Mouse (Mus musculus) MEL (cell line): ENCODE results near the gene Tmbim1.

Experiments used
- CHD1 ChIP-seq: IDR thresholded peaks from 2 replicates; pipeline ENCODE4 v1.6.1; 2012; ENCODE audit warnings: low read depth, mild to moderate bottlenecking, inconsistent platforms, low read length, improper control_type of control experiment
- CTCF ChIP-seq, 3 experiments: IDR thresholded peaks in 2 of 3; conservative IDR thresholded peaks in 1 of 3; 2 replicates each; pipeline ENCODE4 v1.5.1; 2011 to 2012; ENCODE audit warnings: low read length in 3 of 3, low read depth in 2 of 3, mild to moderate bottlenecking in 2 of 3, improper control_type of control experiment in 1 of 3, inconsistent platforms in 1 of 3, mixed read lengths in 1 of 3, moderate library complexity in 1 of 3; ENCODE audit not compliant: control insufficient read depth in 1 of 3, insufficient read depth in 1 of 3, poor library complexity in 1 of 3, severe bottlenecking in 1 of 3
- E2F4 ChIP-seq: IDR thresholded peaks from 2 replicates; pipeline ENCODE4 v1.6.1; 2011; ENCODE audit warnings: low read depth, low read length, improper control_type of control experiment, borderline replicate concordance
- GABPA ChIP-seq: IDR thresholded peaks from 2 replicates; pipeline ENCODE4 v1.6.1; 2012; ENCODE audit warnings: low read depth, mild to moderate bottlenecking, inconsistent platforms, low read length, improper control_type of control experiment, moderate library complexity
- GATA1 ChIP-seq: IDR thresholded peaks from 2 replicates; pipeline ENCODE4 v1.6.1; 2011; ENCODE audit warnings: low read depth, low read length, improper control_type of control experiment
- MYC ChIP-seq: IDR thresholded peaks from 2 replicates; pipeline ENCODE4 v1.6.1; 2011; ENCODE audit warnings: low read depth, mild to moderate bottlenecking, low read length, improper control_type of control experiment, moderate library complexity
- NRF1 ChIP-seq: IDR thresholded peaks from 2 replicates; pipeline ENCODE4 v1.6.1; 2014; ENCODE audit warnings: low read depth, mild to moderate bottlenecking, inconsistent platforms, low read length, improper control_type of control experiment, moderate library complexity; ENCODE audit not compliant: poor library complexity, insufficient read depth, severe bottlenecking
- POLR2AphosphoS5 ChIP-seq: IDR thresholded peaks from 2 replicates; pipeline ENCODE4 v1.6.1; 2012; ENCODE audit warnings: low read depth, borderline replicate concordance, mild to moderate bottlenecking, inconsistent platforms, low read length, moderate library complexity, mixed read lengths
- TAL1 ChIP-seq: IDR thresholded peaks from 2 replicates; pipeline ENCODE4 v1.6.1; 2012; ENCODE audit warnings: mild to moderate bottlenecking, inconsistent platforms, low read length, moderate library complexity, mixed read lengths
- TCF12 ChIP-seq: IDR thresholded peaks from 2 replicates; pipeline ENCODE4 v1.6.1; 2014; ENCODE audit warnings: low read depth, mild to moderate bottlenecking, inconsistent platforms, low read length, improper control_type of control experiment, moderate library complexity

DNA sequence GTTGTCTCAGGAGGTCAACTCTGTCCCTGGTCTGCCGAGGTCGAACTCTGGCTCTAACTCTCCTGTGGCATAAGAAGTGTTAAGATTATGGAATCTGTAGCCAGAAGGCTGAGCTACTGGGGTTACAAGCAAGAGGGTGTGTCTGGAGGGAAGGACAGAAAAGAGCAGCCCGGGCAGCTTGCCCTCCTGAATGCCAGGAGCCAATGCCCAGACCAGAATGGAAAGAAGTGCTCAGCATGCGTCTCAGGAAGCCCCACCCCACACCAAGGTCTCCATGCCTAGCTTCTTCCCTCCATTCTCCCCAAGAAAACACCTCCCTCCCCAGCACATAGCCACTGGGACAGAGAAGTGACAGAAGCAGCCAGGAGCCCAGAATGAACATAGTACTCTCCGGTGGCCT lies 6.4 kb downstream of the Tmbim1 start:
- no peak for TF ChIP-seq CTCF (IDR thresholded peaks at IDR 0.05 in 2 of 3, conservative IDR thresholded peaks at IDR 0.05 in 1 of 3; ENCODE audit: control insufficient read depth in 1 of 3, insufficient read depth in 1 of 3, low read depth in 2 of 3, low read length in 3 of 3, poor library complexity in 1 of 3, severe bottlenecking in 1 of 3)
- TF ChIP-seq E2F4, result no peak
- TF ChIP-seq TCF12, result no peak
- TF ChIP-seq POLR2AphosphoS5, result no peak
- no peak for TF ChIP-seq TAL1
- TF ChIP-seq GATA1, result no peak
- no peak for TF ChIP-seq GABPA
- no peak for TF ChIP-seq CHD1
- TF ChIP-seq MYC, result no peak
- no peak for TF ChIP-seq NRF1
